9 mouse cellular contexts compared by ENCODE assay signal in genomic region chr2:144676546-144677228, GRCm38 (mm10).
A peak's percentile ranks its signal among the peaks of the same experiment; 100 is the strongest.
DNase-seq lines count a peak whose midpoint lies in the region; ATAC-seq and TF ChIP-seq lines count a peak whose summit lies in the region.
"Had no signal": no experiment of that assay in that cellular context is flagged by ENCODE, and none has a peak within 500 bp of the region (broad histone marks: within the 10 kb centered on the region; RNA-seq: fewer than 3 reads in every experiment).

No protein-coding gene starts in this region.

- peak overlapping the region; percentile 37 for H3K4me2 ChIP-seq in embryonic facial prominence, embryonic 13.5 days
- H3K4me2 ChIP-seq in hindbrain, embryonic 13.5 days = no peak overlapping the region
- no peak overlapping the region for H3K4me2 ChIP-seq in midbrain, embryonic 11.5 days

- no peaks in the 10 kb centered on the region for H3K9me3 ChIP-seq in embryonic facial prominence, embryonic 13.5 days
- H3K9me3 ChIP-seq in hindbrain, embryonic 13.5 days = no peaks in the 10 kb centered on the region
- H3K9me3 ChIP-seq in midbrain, embryonic 11.5 days (ENCODE audit: control insufficient read depth, low read length) = no peaks in the 10 kb centered on the region

- 23% methylated on average over 13 of the region's 13 CpGs for WGBS in embryonic facial prominence, embryonic 13.5 days
- 74% methylated on average over 13 of the region's 13 CpGs for WGBS in hindbrain, embryonic 13.5 days
- 77% methylated on average over 13 of the region's 13 CpGs for WGBS in midbrain, embryonic 11.5 days

- no peak for TF ChIP-seq CTCF in gastrocnemius, adult 2 months (IDR thresholded peaks at IDR 0.05)

- peak overlapping the region; percentile 36 for H3K4me3 ChIP-seq in gastrocnemius, adult 2 months
- no peak overlapping the region for H3K4me3 ChIP-seq in embryonic facial prominence, embryonic 13.5 days
- no peak overlapping the region for H3K4me3 ChIP-seq in hindbrain, embryonic 13.5 days
- H3K4me3 ChIP-seq in midbrain, embryonic 11.5 days (ENCODE audit: low read depth, low read length) = no peak overlapping the region

- ATAC-seq in embryonic facial prominence, embryonic 13.5 days (ENCODE audit: insufficient number of reproducible peaks, insufficient read depth, low FRiP score, low TSS enrichment, low read depth) = no peak
- peak; percentile 14; the same call in 1 of the 2 replicates for ATAC-seq in hindbrain, embryonic 13.5 days (ENCODE audit: low FRiP score)
- 0 out of 2 replicates have a peak, but pooled peaks have one; percentile 4 for ATAC-seq in midbrain, embryonic 11.5 days (ENCODE audit: low FRiP score)

- DNase-seq in gastrocnemius, adult 2 months = peak; percentile 27
- DNase-seq in gastrocnemius, postnatal 14 days = no peak
- no peak for DNase-seq in midbrain, embryonic 11.5 days (ENCODE audit: low spot score, missing footprints)
- DNase-seq in thymus, postnatal 10 days (ENCODE audit: low spot score in 2 of 2) = no peak
- no peak for DNase-seq in adrenal gland, adult 8-10 months
- DNase-seq in right cerebral cortex, postnatal 4 days = no peak
- DNase-seq: layer of hippocampus, postnatal 36 days had no signal

- intact Hi-C loops in gastrocnemius, adult 2 months (cut with DNase I) = no loop called here
- intact Hi-C loops in gastrocnemius, postnatal 14 days (cut with DNase I; ENCODE audit: low total_unique reads) = no loop called here

- peak overlapping the region; percentile 6; the same call in 1 of the 2 replicates for H3K9ac ChIP-seq in embryonic facial prominence, embryonic 13.5 days
- H3K9ac ChIP-seq in hindbrain, embryonic 13.5 days = no peak overlapping the region
- H3K9ac ChIP-seq in midbrain, embryonic 11.5 days (ENCODE audit: low read length) = no peak overlapping the region

- H3K36me3 ChIP-seq in embryonic facial prominence, embryonic 13.5 days = no peaks in the 10 kb centered on the region
- no peaks in the 10 kb centered on the region for H3K36me3 ChIP-seq in hindbrain, embryonic 13.5 days
- H3K36me3 ChIP-seq in midbrain, embryonic 11.5 days (ENCODE audit: control insufficient read depth, insufficient read depth, low read length) = no peaks in the 10 kb centered on the region

- H3K27ac ChIP-seq in gastrocnemius, adult 2 months = 0 out of 2 replicates have a peak overlapping the region, but pooled peaks have one; percentile 36
- peak overlapping the region; percentile 14 for H3K27ac ChIP-seq in embryonic facial prominence, embryonic 13.5 days
- peak overlapping the region; percentile 55 for H3K27ac ChIP-seq in hindbrain, embryonic 13.5 days
- no peak overlapping the region for H3K27ac ChIP-seq in midbrain, embryonic 11.5 days (ENCODE audit: low read depth, low read length)

- no peaks in the 10 kb centered on the region for H3K27me3 ChIP-seq in embryonic facial prominence, embryonic 13.5 days
- H3K27me3 ChIP-seq in hindbrain, embryonic 13.5 days = no peaks in the 10 kb centered on the region
- H3K27me3 ChIP-seq in midbrain, embryonic 11.5 days (ENCODE audit: control insufficient read depth, insufficient read depth, low read length) = no peaks in the 10 kb centered on the region

- peaks cover 55% of the 10 kb centered on the region for H3K4me1 ChIP-seq in embryonic facial prominence, embryonic 13.5 days
- H3K4me1 ChIP-seq in hindbrain, embryonic 13.5 days (replicated peaks) = peaks cover 35% of the 10 kb centered on the region
- H3K4me1 ChIP-seq in midbrain, embryonic 11.5 days (ENCODE audit: control insufficient read depth, insufficient read depth, low read length) = no peaks in the 10 kb centered on the region
